Mouse (Mus musculus) heart, embryonic 16.5 days (tissue): ENCODE measurements at regions not wholly inside any gene's neighbourhood (a gene's known extent, or its start where the extent isn't known, plus 50 kb on each side); places are given as distances from the start of the nearest gene placed in this dataset.

ENCODE experiments used
- ATAC-seq: fragments of 200-750 bp; cut with Nextera tagmentation; replicated peaks from 2 replicates; pipeline ENCODE4 v1.8.0; 2017; ENCODE audit warnings: moderate number of reproducible peaks; ENCODE audit not compliant: insufficient read depth, low FRiP score; ENCODE audit errors: extremely low read depth
- H3K27ac ChIP-seq: fragments of 300-500 bp; sonication (generic); 2 replicates; pipeline ENCODE4 v1.5.1; 2014; ENCODE audit warnings: mild to moderate bottlenecking, low read length, control low read depth, moderate library complexity
- H3K27me3 ChIP-seq: fragments of 300-500 bp; sonication (generic); 2 replicates; pipeline ENCODE4 v1.6.1; 2014; ENCODE audit warnings: low read length, mixed read lengths; ENCODE audit not compliant: control insufficient read depth, insufficient read depth
- H3K36me3 ChIP-seq: fragments of 300-500 bp; sonication (generic); 2 replicates; pipeline ENCODE4 v1.6.1; 2014; ENCODE audit not compliant: control insufficient read depth, insufficient read depth
- H3K4me1 ChIP-seq: fragments of 300-500 bp; sonication (generic); 2 replicates; pipeline ENCODE4 v1.6.1; 2014; ENCODE audit warnings: low read length, mixed read lengths; ENCODE audit not compliant: control insufficient read depth, insufficient read depth
- H3K4me2 ChIP-seq: fragments of 300-500 bp; sonication (generic); 2 replicates; pipeline ENCODE4 v1.6.1; 2014; ENCODE audit warnings: low read depth, mild to moderate bottlenecking, control low read depth, low read length
- H3K4me3 ChIP-seq: fragments of 300-500 bp; sonication (generic); 2 replicates; pipeline ENCODE4 v1.5.1; 2014; ENCODE audit warnings: mild to moderate bottlenecking, control low read depth, low read length
- H3K9ac ChIP-seq: fragments of 300-500 bp; sonication (generic); 2 replicates; pipeline ENCODE4 v1.6.1; 2014; ENCODE audit warnings: low read length, control low read depth
- H3K9me3 ChIP-seq: fragments of 300-500 bp; sonication (generic); replicated peaks from 2 replicates; pipeline ENCODE4 v1.6.1; 2016; ENCODE audit warnings: low read length; ENCODE audit not compliant: control insufficient read depth
- WGBS: fragments of 180-500 bp; shearing (Covaris S2); extraction: QIAGEN DNeasy Blood & Tissue Kit; methylation state at CpG from one replicate; pipeline ENCODE4 v1.1.7; 2014; 5-methylcytosine and 5-hydroxymethylcytosine counted together

DNA sequence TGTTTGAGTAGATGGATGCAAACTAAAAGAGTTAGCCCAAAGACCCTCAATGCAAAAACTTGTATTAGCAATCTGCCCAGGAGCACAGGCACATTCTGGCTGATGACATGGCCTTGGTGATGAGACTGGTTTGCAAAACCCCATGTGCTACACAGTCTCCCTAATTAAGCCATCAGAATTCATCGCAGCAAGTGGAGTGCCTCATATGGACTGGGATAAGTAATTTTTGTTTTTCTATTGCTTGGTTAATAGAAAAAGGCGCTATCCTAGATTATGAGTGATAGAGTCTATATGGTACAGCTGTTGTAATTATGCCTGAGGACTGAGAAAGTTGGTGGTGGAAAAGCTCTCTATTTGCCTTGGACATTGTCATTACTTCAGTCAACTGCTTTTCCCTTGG lies 155.2 kb upstream of the Robo1 start:
- WGBS, result 90% methylated on average over 2 of the region's 2 CpGs
- no peaks in the 10 kb centered on the region for H3K27me3 ChIP-seq
- H3K27ac ChIP-seq, result no peak overlapping the region
- no peak for ATAC-seq
- H3K36me3 ChIP-seq, result no peaks in the 10 kb centered on the region
- no peak overlapping the region for H3K4me2 ChIP-seq
- H3K9ac ChIP-seq, result no peak overlapping the region
- H3K9me3 ChIP-seq, result no peaks in the 10 kb centered on the region
- no peak overlapping the region for H3K4me3 ChIP-seq
- no peaks in the 10 kb centered on the region for H3K4me1 ChIP-seq

DNA sequence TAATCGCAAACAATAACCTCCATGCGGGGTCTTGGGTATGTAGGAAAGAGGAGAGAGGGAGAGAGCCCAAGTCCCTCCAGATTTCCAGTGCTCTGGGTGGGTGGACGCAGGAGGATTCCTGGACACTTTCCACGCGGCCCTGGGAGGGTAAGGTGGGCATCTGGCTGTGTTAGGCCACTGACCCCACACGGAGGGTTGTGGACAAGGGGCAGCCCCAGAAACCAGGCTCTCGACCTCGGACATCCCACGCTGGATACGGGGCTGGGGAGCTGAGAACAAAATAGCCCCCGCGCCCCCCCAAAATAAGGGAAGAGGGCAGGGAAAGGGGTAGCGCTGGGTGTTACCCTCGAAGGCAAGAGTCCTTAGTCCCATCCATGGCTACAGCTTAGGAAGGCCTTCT lies 150.2 kb upstream of the Robo1 start:
- no peak for ATAC-seq
- 88% methylated on average over 14 of the region's 14 CpGs for WGBS
- no peak overlapping the region for H3K4me3 ChIP-seq
- H3K36me3 ChIP-seq, result no peaks in the 10 kb centered on the region
- H3K4me1 ChIP-seq, result no peaks in the 10 kb centered on the region
- no peaks in the 10 kb centered on the region for H3K27me3 ChIP-seq
- H3K4me2 ChIP-seq, result no peak overlapping the region
- no peak overlapping the region for H3K9ac ChIP-seq
- no peaks in the 10 kb centered on the region for H3K9me3 ChIP-seq
- H3K27ac ChIP-seq, result no peak overlapping the region

DNA sequence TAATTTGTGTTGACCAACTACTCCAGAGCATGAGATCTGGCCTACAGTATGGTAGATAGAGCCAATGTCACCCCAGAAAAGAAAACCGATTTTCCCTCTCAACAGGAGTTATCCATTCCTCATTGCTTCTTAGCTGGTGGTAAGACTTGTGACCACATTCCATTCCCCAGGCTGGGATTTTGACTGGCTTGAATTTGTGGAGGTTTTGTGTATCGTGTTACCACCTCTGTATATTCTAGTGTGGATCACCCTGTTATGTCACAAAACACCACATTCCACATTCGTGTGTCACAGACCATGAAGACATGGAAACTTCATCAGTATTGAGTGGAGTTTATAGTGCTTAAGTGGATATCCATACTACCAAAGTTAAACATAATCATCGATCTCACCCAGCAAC lies 148.7 kb upstream of the Robo1 start:
- no peak overlapping the region for H3K4me2 ChIP-seq
- 80% methylated on average over 4 of the region's 4 CpGs for whole genome bisulfite sequencing
- no peak overlapping the region for H3K4me3 ChIP-seq
- no peaks in the 10 kb centered on the region for H3K36me3 ChIP-seq
- no peak for ATAC-seq
- no peaks in the 10 kb centered on the region for H3K9me3 ChIP-seq
- no peak overlapping the region for H3K27ac ChIP-seq
- no peak overlapping the region for H3K9ac ChIP-seq
- no peaks in the 10 kb centered on the region for H3K4me1 ChIP-seq
- no peaks in the 10 kb centered on the region for H3K27me3 ChIP-seq

DNA sequence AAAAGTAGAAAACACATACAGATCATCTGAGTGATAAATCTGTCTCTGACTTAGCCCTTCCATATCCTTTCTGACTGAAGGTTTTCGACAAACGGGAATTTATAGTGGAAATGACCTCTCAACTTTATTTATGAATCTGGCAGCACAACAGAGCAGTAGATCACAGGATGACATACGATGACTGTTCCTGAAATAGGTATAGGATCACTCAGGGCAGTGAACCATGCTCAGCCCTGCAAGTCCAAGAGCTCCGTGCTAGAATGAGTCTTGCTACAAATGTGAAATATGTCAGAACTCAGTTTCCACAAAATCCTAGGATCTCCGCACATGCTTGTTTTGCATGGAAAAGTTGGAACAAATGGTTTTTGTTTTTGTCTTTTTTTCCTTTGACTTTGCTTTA lies 132.4 kb upstream of the Robo1 start:
- H3K9me3 ChIP-seq, result no peaks in the 10 kb centered on the region
- no peaks in the 10 kb centered on the region for H3K27me3 ChIP-seq
- H3K9ac ChIP-seq, result no peak overlapping the region
- 68% methylated on average over 5 of the region's 5 CpGs for WGBS
- H3K4me1 ChIP-seq, result no peaks in the 10 kb centered on the region
- no peak overlapping the region for H3K4me3 ChIP-seq
- no peaks in the 10 kb centered on the region for H3K36me3 ChIP-seq
- ATAC-seq, result no peak
- no peak overlapping the region for H3K4me2 ChIP-seq
- H3K27ac ChIP-seq, result no peak overlapping the region

DNA sequence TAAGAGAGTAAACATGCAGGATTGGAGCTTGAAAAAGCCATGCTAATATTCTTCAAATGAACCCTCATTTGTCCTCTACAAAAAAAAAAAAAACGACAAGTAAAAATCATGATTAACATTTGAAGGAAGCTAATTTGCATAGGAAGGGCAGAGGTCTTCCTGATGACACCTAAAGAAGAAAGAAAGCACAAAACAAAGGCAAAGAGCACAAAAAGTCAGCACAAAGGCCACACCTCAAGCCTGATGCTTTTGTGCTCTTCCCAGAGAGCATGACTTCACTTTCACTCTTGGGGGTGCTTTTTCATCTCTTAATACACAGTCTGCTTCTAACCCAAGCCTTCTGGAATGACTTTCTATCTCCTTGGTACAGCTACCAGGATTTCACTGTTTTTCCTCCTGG lies 113.8 kb upstream of the Robo1 start:
- Histone ChIP-seq H3K9ac (no peak overlapping the region), H3K36me3 (no peaks in the 10 kb centered on the region), H3K4me3 (no peak overlapping the region), H3K9me3 (no peaks in the 10 kb centered on the region), H3K4me1 (no peaks in the 10 kb centered on the region), H3K27ac (no peak overlapping the region), H3K4me2 (no peak overlapping the region), H3K27me3 (no peaks in the 10 kb centered on the region)
- no peak for ATAC-seq
- 5% methylated on average over 1 of the region's 1 CpGs for WGBS

DNA sequence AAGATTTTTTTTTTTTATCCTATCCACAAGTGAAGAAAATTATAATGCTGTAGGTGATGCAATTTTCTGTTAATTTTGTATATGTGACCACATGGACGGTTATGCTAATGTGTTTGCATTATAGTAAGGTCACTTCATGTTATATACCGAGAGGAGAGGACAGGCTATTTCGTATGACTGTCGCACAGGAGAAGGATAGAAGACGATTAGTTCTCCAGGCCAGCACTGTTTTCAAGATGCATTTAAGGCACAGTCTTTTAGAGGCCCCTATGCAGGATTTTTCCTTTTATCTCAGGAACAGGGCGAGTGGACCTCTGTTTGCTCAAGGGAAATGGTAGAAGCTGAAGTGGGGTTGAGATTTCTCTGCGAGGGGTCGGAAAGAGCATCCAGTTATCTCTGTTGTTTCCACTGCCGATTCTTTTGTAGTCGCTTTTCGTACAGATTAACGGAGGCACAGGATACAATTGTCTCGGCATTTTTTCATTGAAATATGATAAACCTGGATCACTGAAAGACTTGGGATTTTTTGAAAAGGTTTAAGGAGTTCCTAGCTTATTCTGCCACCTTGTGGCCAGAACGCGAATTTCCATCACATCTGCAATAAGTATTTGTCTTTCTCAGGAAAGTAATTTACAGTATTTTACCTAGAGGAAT lies 92.6 kb upstream of the Robo1 start:
- Histone ChIP-seq H3K4me1 (0 out of 2 replicates have a peak, but pooled peaks cover 2% of the 10 kb centered on the region), H3K27me3 (no peaks in the 10 kb centered on the region), H3K27ac (no peak overlapping the region), H3K9me3 (no peaks in the 10 kb centered on the region), H3K4me2 (peak overlapping the region; percentile 50), H3K36me3 (no peaks in the 10 kb centered on the region), H3K9ac (peak overlapping the region; percentile 12; the same call in 1 of the 2 replicates), H3K4me3 (peak overlapping the region; percentile 36)
- ATAC-seq, result no peak
- WGBS, result 31% methylated on average over 15 of the region's 15 CpGs

DNA sequence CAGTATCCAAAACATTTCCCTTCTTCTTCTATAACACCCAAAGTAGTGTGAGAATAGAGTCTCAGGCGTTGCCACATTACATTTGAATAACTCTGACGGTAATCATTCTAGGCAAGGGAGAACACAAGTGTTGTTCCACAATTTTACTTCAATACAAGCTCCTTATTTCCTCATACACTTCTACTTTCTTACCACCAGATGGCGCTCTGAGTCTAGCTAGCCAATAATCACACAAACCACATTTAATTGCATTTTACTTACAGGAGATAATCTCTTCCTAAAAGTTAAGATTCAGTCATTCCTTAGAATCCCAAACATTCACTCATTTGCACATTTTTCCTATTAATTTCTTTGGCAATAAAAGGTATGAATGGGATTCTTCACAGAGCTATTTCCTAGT lies 90.1 kb upstream of the Robo1 start:
- ATAC-seq, result no peak
- Histone ChIP-seq H3K4me3 (0 out of 2 replicates have a peak overlapping the region, but pooled peaks have one; percentile 8), H3K9me3 (no peaks in the 10 kb centered on the region), H3K4me2 (peak overlapping the region; percentile 47; the same call in 1 of the 2 replicates), H3K36me3 (no peaks in the 10 kb centered on the region), H3K27me3 (no peaks in the 10 kb centered on the region), H3K9ac (0 out of 2 replicates have a peak overlapping the region, but pooled peaks have one; percentile 4), H3K27ac (no peak overlapping the region), H3K4me1 (0 out of 2 replicates have a peak, but pooled peaks cover 5% of the 10 kb centered on the region)
- 5% methylated on average over 3 of the region's 3 CpGs for WGBS

DNA sequence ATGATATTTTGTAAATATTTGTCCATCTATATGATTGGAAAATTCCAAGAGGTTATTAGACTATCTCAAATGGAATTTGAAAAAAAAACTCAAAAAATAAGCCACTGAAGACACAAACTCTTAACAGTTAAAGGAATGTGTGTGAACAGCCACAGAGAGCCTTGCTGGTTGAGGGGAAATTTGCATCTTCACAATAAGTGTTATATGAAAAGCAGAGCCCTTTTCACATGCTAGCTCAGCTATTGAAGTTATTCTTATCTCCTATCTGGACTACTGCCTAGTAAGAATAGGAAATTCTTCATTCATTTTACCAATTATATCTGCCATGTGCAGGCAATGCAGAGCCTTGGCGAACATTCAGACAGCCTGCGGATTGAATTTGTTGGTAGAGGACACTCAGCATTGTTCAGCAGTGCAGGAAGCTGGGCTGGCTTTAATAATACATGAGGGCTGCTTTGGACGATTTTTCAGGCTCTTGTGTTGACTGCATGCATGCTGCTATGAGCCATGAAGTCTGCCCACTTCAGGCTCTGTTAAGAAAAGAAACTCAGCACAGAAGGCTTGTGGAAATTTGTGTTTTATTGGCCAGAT lies 86.1 kb upstream of the Robo1 start:
- H3K4me3 ChIP-seq, result no peak overlapping the region
- ATAC-seq, result no peak; the same call in 1 of the 2 replicates

DNA sequence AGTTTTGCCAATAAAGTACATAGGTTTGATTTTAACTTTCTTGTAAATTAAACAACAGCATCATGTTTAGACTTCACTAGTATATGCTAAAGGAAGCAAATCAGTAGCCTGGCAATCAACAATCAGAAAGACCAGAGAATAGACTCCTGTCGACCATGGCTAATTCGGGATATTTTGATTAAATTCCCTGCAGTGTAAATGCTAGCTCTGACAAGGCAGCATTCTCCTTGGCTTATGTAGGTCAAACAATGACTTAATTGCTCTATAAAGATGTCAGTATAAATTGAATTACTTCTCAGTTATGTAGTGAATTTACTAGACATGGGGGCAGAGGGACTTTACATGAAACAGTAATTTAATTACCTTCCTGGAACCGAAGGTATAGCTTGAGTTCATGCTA lies 84.2 kb upstream of the Robo1 start:
- no peak overlapping the region for H3K4me2 ChIP-seq
- ATAC-seq, result no peak
- H3K4me1 ChIP-seq, result 0 out of 2 replicates have a peak, but pooled peaks cover 3% of the 10 kb centered on the region
- no peak overlapping the region for H3K9ac ChIP-seq
- H3K36me3 ChIP-seq, result no peaks in the 10 kb centered on the region
- no peak overlapping the region for H3K4me3 ChIP-seq
- WGBS, result 80% methylated on average over 3 of the region's 3 CpGs
- H3K27ac ChIP-seq, result no peak overlapping the region
- H3K9me3 ChIP-seq, result no peaks in the 10 kb centered on the region
- H3K27me3 ChIP-seq, result no peaks in the 10 kb centered on the region

More for the DNA sequence above, 86.1 kb upstream of the Robo1 start:
- H3K27me3 ChIP-seq, result no peaks in the 10 kb centered on the region
- 0 out of 2 replicates have a peak overlapping the region, but pooled peaks have one; percentile 13 for H3K4me2 ChIP-seq
- H3K27ac ChIP-seq, result no peak overlapping the region
- 0 out of 2 replicates have a peak, but pooled peaks cover 5% of the 10 kb centered on the region for H3K4me1 ChIP-seq
- no peaks in the 10 kb centered on the region for H3K9me3 ChIP-seq
- H3K9ac ChIP-seq, result no peak overlapping the region
- 19% methylated on average over 3 of the region's 3 CpGs for WGBS
- H3K36me3 ChIP-seq, result no peaks in the 10 kb centered on the region
